Mouse (Mus musculus): ENCODE data around the gene Tenm4.

DNA sequence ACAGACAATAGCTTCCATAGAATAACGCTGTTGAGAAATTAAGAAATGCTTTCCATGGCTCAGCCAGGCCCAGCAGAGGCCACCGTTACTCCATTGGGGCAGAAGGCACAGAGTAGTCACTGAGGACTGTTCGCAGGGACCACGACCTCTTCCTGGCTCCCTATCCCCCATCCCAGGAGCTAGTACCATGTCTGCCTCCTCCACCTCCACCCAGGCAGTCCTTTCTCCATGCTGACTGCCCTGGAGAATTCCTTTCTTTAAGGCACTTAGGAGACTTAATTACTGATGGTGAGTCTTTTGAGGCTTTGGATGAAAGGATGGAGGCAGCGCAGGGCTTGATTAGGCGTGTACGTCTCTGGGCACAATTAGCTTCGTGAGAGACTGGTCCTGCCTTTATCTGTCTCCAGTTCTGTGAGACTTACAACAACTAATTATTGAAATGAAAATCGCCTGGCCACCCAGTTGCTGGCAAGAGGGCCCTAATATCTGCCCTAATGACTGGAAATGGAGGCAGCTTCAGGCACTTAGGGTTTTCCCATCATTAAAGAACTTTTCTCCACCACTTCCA, 365.4 kb downstream of the Tenm4 start:
- TF ChIP-seq CTCF (IDR thresholded peaks at IDR 0.05; ENCODE audit: low read depth, low read length) = no peak
- TF ChIP-seq POLR2A (IDR thresholded peaks at IDR 0.05; ENCODE audit: extremely low read depth, insufficient read depth, low read length) = no peak

Measured in liver, adult 2 months (tissue).